Mouse (Mus musculus) embryonic facial prominence, embryonic 11.5 days (tissue): ENCODE measurements around the gene Rims4. TPM values are rescaled to one million over a fixed set of nuclear protein-coding genes. Genes with fewer than 3 reads are reported as not detected.
A peak's percentile ranks its signal among the peaks of the same experiment; 100 is the strongest.

Source experiments
- ATAC-seq: fragments of 200-750 bp; cut with Nextera tagmentation; replicated peaks from 2 replicates; pipeline ENCODE4 v1.8.0; 2017; ENCODE audit warnings: low read depth; ENCODE audit not compliant: insufficient number of reproducible peaks, low FRiP score, low TSS enrichment
- DNase-seq: peaks from one replicate; pipeline ENCODE4 v3.0.0-alpha.2; 2015; ENCODE audit warnings: low spot score
- H3K27ac ChIP-seq: fragments of 300-500 bp; sonication (generic); replicated peaks from 2 replicates; pipeline ENCODE4 v1.5.1; 2014; ENCODE audit warnings: mild to moderate bottlenecking, low read depth, low read length, control low read depth
- H3K27me3 ChIP-seq: fragments of 300-500 bp; sonication (generic); 2 replicates; pipeline ENCODE4 v1.6.1; 2014; ENCODE audit warnings: mild to moderate bottlenecking, low read length, moderate library complexity, mixed read lengths; ENCODE audit not compliant: control insufficient read depth, insufficient read depth
- H3K36me3 ChIP-seq: fragments of 300-500 bp; sonication (generic); replicated peaks from 2 replicates; pipeline ENCODE4 v1.6.1; 2014; ENCODE audit warnings: low read depth, mild to moderate bottlenecking, low read length, moderate library complexity, mixed read lengths; ENCODE audit not compliant: control insufficient read depth, insufficient read depth
- H3K4me1 ChIP-seq: fragments of 300-500 bp; sonication (generic); 2 replicates; pipeline ENCODE4 v1.6.1; 2014; ENCODE audit warnings: low read length, mixed read lengths; ENCODE audit not compliant: control insufficient read depth, insufficient read depth
- H3K4me2 ChIP-seq: fragments of 300-500 bp; sonication (generic); 2 replicates; pipeline ENCODE4 v1.6.1; 2014; ENCODE audit warnings: low read depth, mild to moderate bottlenecking, control low read depth, low read length, moderate library complexity
- H3K4me3 ChIP-seq: fragments of 300-500 bp; sonication (generic); 2 replicates; pipeline ENCODE4 v1.5.1; 2014; ENCODE audit warnings: low read depth, low read length, control low read depth
- H3K9ac ChIP-seq: fragments of 300-500 bp; sonication (generic); replicated peaks from 2 replicates; pipeline ENCODE4 v1.6.1; 2014; ENCODE audit warnings: mild to moderate bottlenecking, control low read depth, low read length
- H3K9me3 ChIP-seq: fragments of 300-500 bp; sonication (generic); replicated peaks from 2 replicates; pipeline ENCODE4 v1.6.1; 2016; ENCODE audit warnings: mild to moderate bottlenecking, low read length, inconsistent platforms, mixed read lengths; ENCODE audit not compliant: control insufficient read depth
- WGBS: fragments of 180-500 bp; shearing (Covaris S2); extraction: QIAGEN DNeasy Blood & Tissue Kit; methylation state at CpG from one replicate; pipeline ENCODE4 v1.1.7; 2014; 5-methylcytosine and 5-hydroxymethylcytosine counted together
- polyA plus RNA-seq: library from polyadenylated mRNA; unstranded; fragments of >200 nt; fragmentation: Nextera tagmentation; extraction: Ambion mirVana; gene quantifications from 2 replicates; pipeline ENCODE4 v1.2.1, GENCODE M21; 2014

The Rims4 gene
- polyA plus RNA-seq, 1 experiment from 2014 or later: 0.25 TPM

DNA sequence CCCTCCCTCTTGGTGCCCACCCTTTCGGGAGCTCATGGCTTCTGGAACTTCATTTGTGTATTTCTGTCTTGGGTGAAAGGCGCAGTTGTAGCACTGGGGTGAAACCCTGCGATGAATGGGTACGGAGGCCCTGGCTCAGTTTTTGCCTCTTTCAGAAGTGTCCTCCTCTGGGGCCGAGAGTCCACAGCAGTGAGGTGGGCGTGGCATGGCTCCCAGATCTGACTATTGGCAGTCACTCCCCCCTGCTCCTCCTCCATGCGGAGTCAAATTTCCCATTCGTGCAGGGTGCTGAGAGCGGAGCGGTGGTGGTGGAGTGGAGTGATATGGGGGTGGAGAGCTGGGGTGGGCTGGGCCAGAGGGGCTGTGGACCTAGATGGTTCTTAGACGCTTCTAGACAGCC lies 94.7 kb downstream of the Rims4 start:
- H3K4me1 ChIP-seq: no peaks in the 10 kb centered on the region
- no peak overlapping the region for H3K9ac ChIP-seq
- no peaks in the 10 kb centered on the region for H3K9me3 ChIP-seq
- no peak overlapping the region for H3K4me3 ChIP-seq
- no peaks in the 10 kb centered on the region for H3K27me3 ChIP-seq
- ATAC-seq (peak; percentile 76), DNase-seq (peak; percentile 71)
- WGBS: 19% methylated on average over 11 of the region's 11 CpGs
- H3K4me2 ChIP-seq: no peak overlapping the region
- no peak overlapping the region for H3K27ac ChIP-seq
- H3K36me3 ChIP-seq: no peaks in the 10 kb centered on the region

DNA sequence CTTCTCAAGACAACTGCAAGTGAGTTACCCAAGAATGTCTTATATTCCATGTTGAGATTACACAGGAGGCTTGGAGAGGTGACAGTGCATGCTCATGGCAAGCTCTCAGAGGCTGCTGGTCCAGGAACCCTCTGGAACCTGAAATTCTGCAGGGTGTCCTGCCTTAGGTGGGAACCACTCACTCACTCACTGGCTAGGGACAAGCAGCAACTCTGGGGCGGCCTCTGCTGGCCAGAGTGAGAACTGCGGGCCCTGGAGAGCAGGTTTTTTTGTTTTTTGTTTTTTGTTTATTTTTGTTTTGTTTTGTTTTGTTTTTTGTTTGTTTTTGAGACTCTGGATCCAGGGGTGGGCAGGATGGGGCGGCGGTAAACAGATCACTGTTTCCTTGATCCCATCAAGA lies 95.2 kb downstream of the Rims4 start:
- Histone ChIP-seq H3K4me1 (no peaks in the 10 kb centered on the region), H3K27ac (no peak overlapping the region), H3K36me3 (no peaks in the 10 kb centered on the region), H3K9ac (no peak overlapping the region), H3K9me3 (no peaks in the 10 kb centered on the region), H3K27me3 (no peaks in the 10 kb centered on the region), H3K4me2 (no peak overlapping the region), H3K4me3 (no peak overlapping the region)
- WGBS: 12% methylated on average over 4 of the region's 4 CpGs
- DNase-seq (peak; percentile 70), ATAC-seq (no peak)

DNA sequence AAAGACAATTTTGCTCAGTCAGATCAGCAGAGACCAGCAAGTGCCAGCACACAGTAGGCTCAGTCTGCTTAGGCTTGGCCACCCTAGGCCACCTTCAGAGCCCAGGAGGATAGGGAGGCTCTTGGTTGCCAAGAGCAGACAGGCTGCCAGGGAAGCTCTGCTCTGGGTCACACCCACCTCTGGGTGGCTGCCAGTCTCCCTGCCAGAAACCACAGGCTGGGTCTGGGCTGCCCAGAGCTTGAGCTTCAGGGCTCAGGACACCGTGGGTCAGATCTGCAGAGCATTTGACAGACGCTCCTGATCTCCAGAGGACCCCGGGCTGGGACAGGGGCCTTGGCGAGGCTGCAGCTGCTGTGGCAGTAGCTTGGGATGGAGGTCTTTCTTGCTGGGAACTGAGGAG lies 97.9 kb downstream of the Rims4 start, which contains the start of gene Ccn5:
Gene Ccn5 (plus strand): TSS at position 255 of the 400 bp plus-strand sequence.
- no peak within 1 kb of the TSS for H3K27ac ChIP-seq
- no peaks in the 10 kb centered on the region for H3K9me3 ChIP-seq
- WGBS: 76% methylated on average over 4 of the region's 4 CpGs
- H3K4me1 ChIP-seq: no peaks in the 10 kb centered on the region
- no peak for ATAC-seq
- H3K9ac ChIP-seq: no peak within 1 kb of the TSS
- no peaks in the 10 kb centered on the region for H3K36me3 ChIP-seq
- H3K4me3 ChIP-seq: no peak within 1 kb of the TSS
- no peak for DNase-seq
- H3K4me2 ChIP-seq: no peak within 1 kb of the TSS
- H3K27me3 ChIP-seq: no peaks in the 10 kb centered on the region

DNA sequence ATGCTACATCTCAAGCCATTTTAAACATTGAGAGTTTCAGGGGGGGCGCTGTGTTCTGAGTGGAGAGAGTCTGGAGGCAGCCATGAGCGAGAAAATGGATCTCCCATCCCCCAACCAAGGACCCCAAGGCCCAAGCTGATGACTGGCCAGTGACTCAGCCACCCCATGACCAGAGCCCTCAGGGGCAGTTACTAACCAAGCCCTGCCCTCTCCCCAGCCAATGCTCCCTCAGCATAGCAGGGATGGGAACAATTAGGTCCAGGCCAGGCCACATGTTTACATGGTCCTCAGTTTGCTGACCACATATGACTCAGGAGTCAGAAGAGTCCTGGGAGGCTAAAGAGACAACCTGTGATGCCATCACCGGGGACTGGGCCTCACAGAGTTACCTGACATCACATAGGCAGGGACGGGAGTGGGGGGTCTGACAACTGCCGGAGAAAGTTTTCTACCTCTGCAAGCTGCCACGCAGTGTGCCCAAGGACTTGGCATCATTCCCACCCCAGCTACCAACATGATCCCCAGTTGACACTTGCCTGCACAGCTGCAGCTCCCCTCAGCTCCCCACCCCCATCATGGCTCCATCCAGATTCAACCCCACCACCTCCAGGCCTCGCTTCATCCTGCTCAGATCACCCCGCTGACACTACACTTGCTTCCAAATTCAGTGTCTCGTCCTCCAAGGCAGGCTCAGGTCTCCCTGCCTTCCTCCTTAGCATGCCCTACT lies 103.6 kb downstream of the Rims4 start:
- DNase-seq (no peak), ATAC-seq (no peak)
- Histone ChIP-seq H3K27ac (no peak overlapping the region), H3K9me3 (no peaks in the 10 kb centered on the region), H3K4me3 (no peak overlapping the region), H3K4me1 (no peaks in the 10 kb centered on the region), H3K9ac (no peak overlapping the region), H3K36me3 (no peaks in the 10 kb centered on the region), H3K27me3 (no peaks in the 10 kb centered on the region), H3K4me2 (no peak overlapping the region)
- 82% methylated on average over 9 of the region's 9 CpGs for WGBS

DNA sequence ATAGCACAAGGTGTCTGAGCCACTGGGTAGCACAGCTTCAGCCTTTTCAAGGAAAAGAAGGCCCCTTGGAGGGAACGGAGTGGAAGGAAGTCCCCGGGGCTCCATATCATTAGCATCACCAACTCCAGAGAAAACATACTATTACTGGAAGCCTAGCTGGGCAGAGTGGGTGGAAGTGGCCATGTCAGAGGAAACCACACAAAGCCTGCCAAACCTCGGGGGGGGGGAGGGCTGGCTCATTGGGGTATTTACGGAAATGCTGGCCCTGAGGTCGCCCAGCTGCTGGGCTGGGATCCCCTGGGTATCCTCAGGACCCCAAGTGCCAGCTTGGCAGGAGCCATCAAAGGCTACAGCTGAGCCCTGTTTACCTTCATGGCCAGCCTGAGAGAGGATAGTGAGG lies 105.4 kb downstream of the Rims4 start:
- Histone ChIP-seq H3K4me1 (no peaks in the 10 kb centered on the region), H3K9me3 (no peaks in the 10 kb centered on the region), H3K27ac (no peak overlapping the region), H3K4me2 (no peak overlapping the region), H3K27me3 (no peaks in the 10 kb centered on the region), H3K4me3 (no peak overlapping the region), H3K9ac (no peak overlapping the region), H3K36me3 (no peaks in the 10 kb centered on the region)
- 66% methylated on average over 5 of the region's 5 CpGs for WGBS
- ATAC-seq (no peak), DNase-seq (no peak)

Other genes with a start within 250 kb of the Rims4 start
- gene Ada, start 168.4 kb downstream of the Rims4 start, polyA plus RNA-seq: 10.3 and 11.0 TPM in 2 replicates
- gene Ccn5, start 97.8 kb downstream of the Rims4 start, polyA plus RNA-seq: 0.71 TPM in 1 of 2 replicates, not detected in the other
- gene Kcnk15, start 65.0 kb downstream of the Rims4 start, polyA plus RNA-seq: not detected in 2 replicates
- gene Ywhab, start 76.3 kb upstream of the Rims4 start, polyA plus RNA-seq: 332 and 344 TPM in 2 replicates
- gene Pabpc1l, start 106.8 kb upstream of the Rims4 start, polyA plus RNA-seq: 1.4 and 2.2 TPM in 2 replicates
- 26.5 and 31.4 TPM in 2 replicates for gene Stk4, start 151.6 kb upstream of the Rims4 start, polyA plus RNA-seq
- 60.5 and 61.0 TPM in 2 replicates for gene Tomm34, start 152.5 kb upstream of the Rims4 start, polyA plus RNA-seq